9 mouse cellular contexts compared by ENCODE assay signal in the genomic region with DNA sequence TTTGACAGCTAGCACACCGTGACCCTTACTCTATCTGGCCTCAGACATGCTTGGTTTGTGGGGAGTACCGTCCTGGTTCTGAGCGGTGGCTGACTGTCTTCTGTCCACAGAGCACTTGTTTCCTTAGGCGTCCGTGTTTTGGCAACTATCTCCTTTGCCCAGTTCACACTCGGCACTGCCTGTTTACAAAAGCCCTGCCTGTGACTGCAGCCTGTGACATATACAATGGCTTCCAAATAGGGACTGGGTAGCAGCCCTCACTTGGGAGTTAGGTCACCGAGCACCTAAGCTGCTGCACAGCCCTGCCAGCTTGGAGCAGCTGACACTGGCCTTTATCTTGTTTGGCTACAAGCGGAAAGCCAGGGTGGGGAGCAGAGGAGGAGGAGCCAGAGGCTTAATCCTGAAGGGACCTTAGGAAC.
DNase-seq lines count a peak whose midpoint lies in the region; ATAC-seq and TF ChIP-seq lines count a peak whose summit lies in the region.
"Had no signal": no experiment of that assay in that cellular context is flagged by ENCODE, and none has a peak within 500 bp of the region (broad histone marks: within the 10 kb centered on the region; RNA-seq: fewer than 3 reads in every experiment).

No protein-coding gene starts in this region.

- peak overlapping the region; percentile 18; the same call in 1 of the 2 replicates for H3K4me2 ChIP-seq in neural tube, embryonic 12.5 days (replicated peaks)
- H3K4me2 ChIP-seq in forebrain, embryonic 11.5 days (ENCODE audit: low read depth, low read length, severe bottlenecking), result 0 out of 2 replicates have a peak overlapping the region, but pooled peaks have one; percentile 3
- peak overlapping the region; percentile 13; the same call in 1 of the 2 replicates for H3K4me2 ChIP-seq in hindbrain, embryonic 12.5 days (replicated peaks)
- H3K4me2 ChIP-seq in midbrain, postnatal 0 days (ENCODE audit: low read depth, low read length, poor library complexity, severe bottlenecking), result peak overlapping the region; percentile 10; the same call in 1 of the 2 replicates

- intact Hi-C loops in left cerebral cortex, postnatal 14 days (cut with DNase I), result no loop called here

- 30% methylated on average over 8 of the region's 8 CpGs for WGBS in neural tube, embryonic 12.5 days
- WGBS in forebrain, embryonic 11.5 days, result 16% methylated on average over 8 of the region's 8 CpGs
- WGBS in hindbrain, embryonic 12.5 days, result 17% methylated on average over 8 of the region's 8 CpGs
- WGBS in midbrain, postnatal 0 days, result 15% methylated on average over 8 of the region's 8 CpGs

- H3K9ac ChIP-seq in neural tube, embryonic 12.5 days, result no peak overlapping the region
- no peak overlapping the region for H3K9ac ChIP-seq in forebrain, embryonic 11.5 days (ENCODE audit: low read length)
- H3K9ac ChIP-seq in hindbrain, embryonic 12.5 days, result no peak overlapping the region
- no peak overlapping the region for H3K9ac ChIP-seq in midbrain, postnatal 0 days (replicated peaks; ENCODE audit: low read length, poor library complexity, severe bottlenecking)

- ATAC-seq in neural tube, embryonic 12.5 days (ENCODE audit: low FRiP score, low read depth), result peak; percentile 48; the same call in 1 of the 2 replicates
- ATAC-seq in forebrain, embryonic 11.5 days (replicated peaks; ENCODE audit: low FRiP score), result no peak
- peak; percentile 53; the same call in 1 of the 2 replicates for ATAC-seq in hindbrain, embryonic 12.5 days (ENCODE audit: low FRiP score)
- 0 out of 2 replicates have a peak, but pooled peaks have one; percentile 58 for ATAC-seq in midbrain, postnatal 0 days (ENCODE audit: low FRiP score)
- ATAC-seq: Patski had no signal

- H3K4me3 ChIP-seq in neural tube, embryonic 12.5 days, result no peak overlapping the region
- no peak overlapping the region for H3K4me3 ChIP-seq in forebrain, embryonic 11.5 days (ENCODE audit: low read depth, low read length)
- H3K4me3 ChIP-seq in hindbrain, embryonic 12.5 days, result no peak overlapping the region
- no peak overlapping the region for H3K4me3 ChIP-seq in midbrain, postnatal 0 days (ENCODE audit: low read depth, low read length)

- peak overlapping the region; percentile 7; the same call in 1 of the 2 replicates for H3K27ac ChIP-seq in neural tube, embryonic 12.5 days
- H3K27ac ChIP-seq in forebrain, embryonic 11.5 days (ENCODE audit: low read depth, low read length), result no peak overlapping the region
- H3K27ac ChIP-seq in hindbrain, embryonic 12.5 days, result peak overlapping the region; percentile 40; the same call in 1 of the 2 replicates
- no peak overlapping the region for H3K27ac ChIP-seq in midbrain, postnatal 0 days (ENCODE audit: low read depth, low read length)

- DNase-seq in neural tube, embryonic 10.5 days (ENCODE audit: extremely low spot score, low spot score), result no peak
- no peak for DNase-seq in forebrain, embryonic 11.5 days (ENCODE audit: low spot score)
- peak; percentile 64 for DNase-seq in midbrain, postnatal 0 days (ENCODE audit: low spot score)
- no peak for DNase-seq in layer of hippocampus, adult 9-10 months (ENCODE audit: low spot score)
- DNase-seq in left cerebral cortex, postnatal 14 days (ENCODE audit: low spot score in 2 of 2), result no peak
- no peak for DNase-seq in right cerebral cortex, adult 2 months (ENCODE audit: low spot score in 2 of 2)

- H3K36me3 ChIP-seq in neural tube, embryonic 12.5 days, result no peaks in the 10 kb centered on the region
- no peaks in the 10 kb centered on the region for H3K36me3 ChIP-seq in forebrain, embryonic 11.5 days (ENCODE audit: control insufficient read depth, insufficient read depth, low read length)
- no peaks in the 10 kb centered on the region for H3K36me3 ChIP-seq in hindbrain, embryonic 12.5 days
- no peaks in the 10 kb centered on the region for H3K36me3 ChIP-seq in midbrain, postnatal 0 days (ENCODE audit: insufficient read depth, low read length)

- no peaks in the 10 kb centered on the region for H3K9me3 ChIP-seq in neural tube, embryonic 12.5 days
- no peaks in the 10 kb centered on the region for H3K9me3 ChIP-seq in forebrain, embryonic 11.5 days (ENCODE audit: control insufficient read depth, low read length)
- H3K9me3 ChIP-seq in hindbrain, embryonic 12.5 days (replicated peaks), result no peaks in the 10 kb centered on the region
- no peaks in the 10 kb centered on the region for H3K9me3 ChIP-seq in midbrain, postnatal 0 days (ENCODE audit: low read length)

- H3K4me1 ChIP-seq in neural tube, embryonic 12.5 days, result peaks cover 35% of the 10 kb centered on the region
- H3K4me1 ChIP-seq in forebrain, embryonic 11.5 days (replicated peaks; ENCODE audit: control insufficient read depth, insufficient read depth, low read length), result peaks cover 8% of the 10 kb centered on the region; the same call in 1 of the 2 replicates
- H3K4me1 ChIP-seq in hindbrain, embryonic 12.5 days, result peaks cover 52% of the 10 kb centered on the region
- peaks cover 16% of the 10 kb centered on the region; the same call in 1 of the 2 replicates for H3K4me1 ChIP-seq in midbrain, postnatal 0 days (ENCODE audit: insufficient read depth, low read length)

- no peak for TF ChIP-seq CTCF in midbrain, postnatal 0 days (IDR thresholded peaks at IDR 0.05)

- H3K27me3 ChIP-seq in neural tube, embryonic 12.5 days (replicated peaks), result no peaks in the 10 kb centered on the region
- no peaks in the 10 kb centered on the region for H3K27me3 ChIP-seq in forebrain, embryonic 11.5 days (ENCODE audit: control insufficient read depth, insufficient read depth, low read length)
- H3K27me3 ChIP-seq in hindbrain, embryonic 12.5 days, result no peaks in the 10 kb centered on the region
- no peaks in the 10 kb centered on the region for H3K27me3 ChIP-seq in midbrain, postnatal 0 days (ENCODE audit: insufficient read depth, low read length)
- H3K27me3 ChIP-seq: Patski had no signal

Comparison
In these comparisons a context has a peak if more than half of its experiments do, and no peak if none do; other contexts are left out.
1. H3K27ac ChIP-seq: peak in neural tube, embryonic 12.5 days (single experiment) and hindbrain, embryonic 12.5 days (single experiment); none in forebrain, embryonic 11.5 days (single experiment) and midbrain, postnatal 0 days (single experiment).
2. Peak in every context shown above with its lines, with median percentiles within 50 percentile points of each other: H3K4me2 ChIP-seq.